Mouse (Mus musculus) liver, postnatal 0 days (tissue): ENCODE measurements at regions not wholly inside any gene's neighbourhood (a gene's known extent, or its start where the extent isn't known, plus 50 kb on each side); places are given as distances from the start of the nearest gene placed in this dataset.

ENCODE experiments used
- CTCF ChIP-seq: sonication (generic); IDR thresholded peaks from 2 replicates; pipeline ENCODE4 v1.5.1; 2016; ENCODE audit warnings: antibody characterized with exemption, low read depth
- EP300 ChIP-seq: IDR thresholded peaks from 2 replicates; pipeline ENCODE4 v1.6.1; 2016; ENCODE audit warnings: antibody characterized with exemption, low read depth, mild to moderate bottlenecking

DNA sequence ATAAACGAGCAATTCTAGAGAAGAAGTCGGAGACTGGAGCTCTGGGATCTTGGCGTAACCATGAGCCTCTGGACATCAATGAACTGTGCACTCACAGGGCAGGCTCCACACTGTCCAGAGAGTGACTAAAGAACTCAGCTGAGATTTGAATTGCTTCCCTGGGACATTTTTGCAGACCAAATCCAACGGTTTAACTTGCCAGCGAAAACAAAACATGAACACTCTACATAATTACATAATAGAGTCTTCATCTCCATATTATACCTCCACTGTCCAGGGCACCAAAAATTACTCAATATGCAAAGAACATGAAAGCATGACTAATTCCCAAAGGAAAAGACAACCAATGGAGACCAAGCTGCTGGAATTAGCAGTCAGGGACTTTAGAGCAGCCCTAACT, 119.9 kb upstream of the Mrps22 start:
- TF ChIP-seq EP300 (no peak), CTCF (no peak)
